Mouse (Mus musculus) intestine, embryonic 14.5 days (tissue): ENCODE measurements around the gene Nkain4. TPM values are rescaled to one million over a fixed set of nuclear protein-coding genes. Genes with fewer than 3 reads are reported as not detected.

Experiments
- ATAC-seq: fragments of 200-750 bp; cut with Nextera tagmentation; replicated peaks from 2 replicates; pipeline ENCODE4 v1.8.0; 2017; ENCODE audit warnings: low read depth, moderate number of reproducible peaks, moderate TSS enrichment, moderate library complexity; ENCODE audit not compliant: low FRiP score, low TSS enrichment
- DNase-seq: peaks from one replicate; pipeline ENCODE4 v3.0.0-alpha.2; 2018; ENCODE audit warnings: low spot score
- H3K27ac ChIP-seq: fragments of 300-500 bp; sonication (generic); 2 replicates; pipeline ENCODE4 v1.5.1; 2014; ENCODE audit warnings: low read depth, mild to moderate bottlenecking, control low read depth
- H3K27me3 ChIP-seq: fragments of 300-500 bp; sonication (generic); replicated peaks from 2 replicates; pipeline ENCODE4 v1.6.1; 2014; ENCODE audit warnings: low read length, control low read depth; ENCODE audit not compliant: control insufficient read depth, insufficient read depth
- H3K36me3 ChIP-seq: fragments of 300-500 bp; sonication (generic); 2 replicates; pipeline ENCODE4 v1.6.1; 2014; ENCODE audit warnings: low read length, control low read depth; ENCODE audit not compliant: control insufficient read depth, insufficient read depth
- H3K4me1 ChIP-seq: fragments of 300-500 bp; sonication (generic); replicated peaks from 2 replicates; pipeline ENCODE4 v1.6.1; 2014; ENCODE audit warnings: low read length, control low read depth, mixed read lengths; ENCODE audit not compliant: control insufficient read depth, insufficient read depth
- H3K4me2 ChIP-seq: fragments of 300-500 bp; sonication (generic); 2 replicates; pipeline ENCODE4 v1.6.1; 2014; ENCODE audit warnings: low read length
- H3K4me3 ChIP-seq: fragments of 300-500 bp; sonication (generic); 2 replicates; pipeline ENCODE4 v1.5.1; 2014; ENCODE audit warnings: low read depth, low read length, control low read depth, mixed read lengths
- H3K9ac ChIP-seq: fragments of 300-500 bp; sonication (generic); 2 replicates; pipeline ENCODE4 v1.6.1; 2014; ENCODE audit warnings: mild to moderate bottlenecking, low read length
- H3K9me3 ChIP-seq: fragments of 300-500 bp; sonication (generic); 2 replicates; pipeline ENCODE4 v1.6.1; 2016; ENCODE audit warnings: low read length, control low read depth; ENCODE audit not compliant: control insufficient read depth
- WGBS: fragments of 180-500 bp; shearing (Covaris S2); extraction: QIAGEN DNeasy Blood & Tissue Kit; methylation state at CpG from one replicate; pipeline ENCODE4 v1.1.7; 2014; 5-methylcytosine and 5-hydroxymethylcytosine counted together
- polyA plus RNA-seq: library from polyadenylated mRNA; unstranded; fragments of >200 nt; fragmentation: Nextera tagmentation; extraction: Ambion mirVana; gene quantifications from 2 replicates; pipeline ENCODE4 v1.2.1, GENCODE M21; 2014

Gene Nkain4
- polyA plus RNA-seq, 1 experiment from 2014 or later = 53.3 TPM

DNA sequence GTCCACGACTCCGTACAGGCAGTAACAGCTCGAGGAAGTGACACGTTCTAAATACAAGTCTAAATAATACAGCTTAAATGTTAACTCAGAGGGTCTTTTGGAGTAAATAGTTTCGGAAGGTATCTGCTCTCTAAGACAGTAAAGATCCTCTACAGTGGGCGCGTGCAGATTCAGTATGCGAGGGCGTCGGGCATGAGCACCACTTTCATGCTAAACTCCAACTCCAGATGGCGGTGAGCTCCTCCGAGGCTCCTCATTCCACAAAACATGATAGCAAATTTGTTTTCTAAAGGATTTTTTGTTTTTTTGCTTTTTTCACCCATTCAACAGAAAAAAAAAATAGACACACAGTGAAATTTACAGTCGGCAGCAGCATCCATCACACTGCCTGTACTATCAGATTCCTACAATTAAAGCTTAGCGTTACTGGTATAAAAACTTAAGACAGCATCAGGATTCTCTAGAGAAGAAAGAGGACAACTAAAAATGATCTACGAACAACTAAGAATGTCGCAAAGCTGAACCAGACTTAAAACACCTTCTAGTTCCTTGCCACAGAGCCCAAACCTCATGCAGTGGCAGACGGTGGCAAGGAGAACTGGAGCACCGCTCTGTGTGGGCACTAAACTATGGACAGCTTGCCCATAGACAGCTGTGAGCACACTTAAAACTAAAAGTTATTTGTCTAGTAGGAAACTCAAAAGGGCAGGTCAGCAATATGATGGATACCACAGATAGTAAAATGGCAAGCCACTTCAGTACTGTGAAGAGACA, 49.9 kb downstream of the Nkain4 start:
- no peaks in the 10 kb centered on the region for H3K4me1 ChIP-seq
- H3K4me2 ChIP-seq = no peak overlapping the region
- no peaks in the 10 kb centered on the region for H3K9me3 ChIP-seq
- H3K27ac ChIP-seq = no peak overlapping the region
- WGBS = 92% methylated on average over 18 of the region's 18 CpGs
- no peak overlapping the region for H3K9ac ChIP-seq
- H3K27me3 ChIP-seq = no peaks in the 10 kb centered on the region
- H3K36me3 ChIP-seq = peaks cover 47% of the 10 kb centered on the region
- H3K4me3 ChIP-seq = no peak overlapping the region
- no peak for DNase-seq
- no peak for ATAC-seq

DNA sequence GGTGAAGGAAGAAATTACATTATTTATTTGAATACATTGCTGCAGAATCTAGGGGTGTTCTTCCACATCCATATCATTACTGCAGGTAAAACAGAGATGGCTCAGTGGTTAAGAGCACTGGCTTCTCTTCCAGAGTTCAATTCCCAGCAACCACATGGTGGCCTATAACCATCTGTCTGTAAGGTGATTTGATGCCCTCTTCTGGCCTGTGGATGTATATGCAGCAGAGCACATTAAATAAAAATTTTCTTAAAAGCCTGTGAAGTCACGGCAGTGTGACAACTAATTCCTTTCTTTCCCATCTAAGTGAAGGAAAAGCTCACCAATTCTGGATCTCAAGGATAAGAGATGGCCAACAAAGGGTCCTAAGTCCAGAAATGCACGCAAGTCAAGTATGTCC, 52.4 kb downstream of the Nkain4 start:
- ATAC-seq (no peak), DNase-seq (no peak)
- Histone ChIP-seq H3K4me1 (no peaks in the 10 kb centered on the region), H3K4me2 (no peak overlapping the region), H3K9me3 (no peaks in the 10 kb centered on the region), H3K27ac (no peak overlapping the region), H3K4me3 (no peak overlapping the region), H3K9ac (no peak overlapping the region), H3K36me3 (peaks cover 26% of the 10 kb centered on the region), H3K27me3 (no peaks in the 10 kb centered on the region; the same call in 1 of the 2 replicates)
- 41% methylated on average over 2 of the region's 2 CpGs for WGBS

DNA sequence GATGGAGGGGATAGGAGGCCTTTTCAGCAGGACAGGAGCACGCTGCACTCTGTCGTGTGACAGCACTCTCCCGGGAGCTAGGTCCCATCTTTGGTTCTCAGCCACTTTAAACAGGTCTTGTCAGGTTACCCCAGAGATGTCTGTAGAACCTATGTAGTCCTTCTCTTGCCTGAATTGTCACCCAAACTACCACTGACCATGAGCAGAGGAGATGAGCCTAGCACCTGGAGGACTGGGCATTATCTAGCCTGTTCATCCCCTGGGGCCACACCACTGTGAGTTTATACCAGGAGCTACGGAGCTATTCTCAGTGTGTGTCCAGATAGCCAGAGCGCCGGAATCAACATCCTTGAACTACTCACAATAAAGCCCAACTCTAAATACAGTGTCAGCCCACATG, 56.6 kb downstream of the Nkain4 start:
- Histone ChIP-seq H3K9ac (no peak overlapping the region), H3K36me3 (no peaks in the 10 kb centered on the region), H3K4me3 (no peak overlapping the region), H3K4me1 (peaks cover 16% of the 10 kb centered on the region), H3K27me3 (peaks cover 41% of the 10 kb centered on the region), H3K4me2 (no peak overlapping the region), H3K9me3 (no peaks in the 10 kb centered on the region), H3K27ac (no peak overlapping the region)
- 85% methylated on average over 6 of the region's 6 CpGs for WGBS
- DNase-seq (no peak), ATAC-seq (no peak)

DNA sequence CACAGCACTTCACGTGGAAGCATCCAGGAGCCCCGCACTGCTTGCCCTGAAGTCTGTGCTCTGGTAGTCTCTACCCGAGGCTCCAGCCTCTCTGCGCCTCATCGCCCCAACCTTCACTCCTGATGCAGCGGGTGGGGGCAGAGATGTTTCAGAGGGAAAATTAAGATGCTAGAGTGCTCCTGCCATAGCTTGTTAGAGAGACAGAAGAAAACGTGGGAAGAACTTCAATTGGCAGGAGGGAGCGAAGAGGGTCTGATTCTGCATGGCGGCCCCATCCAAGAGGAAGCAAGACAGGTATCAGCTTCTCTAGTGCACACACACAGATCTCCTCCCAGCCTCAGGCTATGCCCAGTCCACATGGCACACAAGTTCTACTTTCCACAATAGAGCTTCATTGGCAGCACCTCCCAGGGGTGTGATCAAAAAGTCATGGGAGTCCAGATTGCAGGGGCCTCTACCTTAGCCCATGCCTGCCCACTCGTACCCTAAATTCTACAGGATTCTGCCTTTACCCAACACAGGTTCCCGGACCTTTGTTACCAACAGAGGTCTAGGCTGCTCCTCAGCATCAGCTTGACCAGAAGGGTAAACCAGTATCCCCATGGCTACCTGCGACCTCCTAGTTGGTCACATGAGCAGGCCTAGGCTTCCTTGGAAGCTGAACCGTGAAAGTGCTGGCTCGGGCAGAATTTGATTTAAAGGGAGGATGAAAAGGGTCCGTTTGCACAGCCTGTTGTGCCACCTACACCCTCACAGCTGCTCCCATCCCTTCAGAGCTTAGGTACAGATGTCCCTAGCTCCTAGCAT, 57.5 kb downstream of the Nkain4 start:
- no peak overlapping the region for H3K4me3 ChIP-seq
- H3K9ac ChIP-seq = no peak overlapping the region
- H3K4me1 ChIP-seq = peaks cover 16% of the 10 kb centered on the region
- no peak for DNase-seq
- no peak overlapping the region for H3K4me2 ChIP-seq
- H3K27me3 ChIP-seq = peaks cover 49% of the 10 kb centered on the region
- no peaks in the 10 kb centered on the region for H3K9me3 ChIP-seq
- no peak overlapping the region for H3K27ac ChIP-seq
- no peaks in the 10 kb centered on the region for H3K36me3 ChIP-seq
- no peak for ATAC-seq
- WGBS = 74% methylated on average over 15 of the region's 15 CpGs

DNA sequence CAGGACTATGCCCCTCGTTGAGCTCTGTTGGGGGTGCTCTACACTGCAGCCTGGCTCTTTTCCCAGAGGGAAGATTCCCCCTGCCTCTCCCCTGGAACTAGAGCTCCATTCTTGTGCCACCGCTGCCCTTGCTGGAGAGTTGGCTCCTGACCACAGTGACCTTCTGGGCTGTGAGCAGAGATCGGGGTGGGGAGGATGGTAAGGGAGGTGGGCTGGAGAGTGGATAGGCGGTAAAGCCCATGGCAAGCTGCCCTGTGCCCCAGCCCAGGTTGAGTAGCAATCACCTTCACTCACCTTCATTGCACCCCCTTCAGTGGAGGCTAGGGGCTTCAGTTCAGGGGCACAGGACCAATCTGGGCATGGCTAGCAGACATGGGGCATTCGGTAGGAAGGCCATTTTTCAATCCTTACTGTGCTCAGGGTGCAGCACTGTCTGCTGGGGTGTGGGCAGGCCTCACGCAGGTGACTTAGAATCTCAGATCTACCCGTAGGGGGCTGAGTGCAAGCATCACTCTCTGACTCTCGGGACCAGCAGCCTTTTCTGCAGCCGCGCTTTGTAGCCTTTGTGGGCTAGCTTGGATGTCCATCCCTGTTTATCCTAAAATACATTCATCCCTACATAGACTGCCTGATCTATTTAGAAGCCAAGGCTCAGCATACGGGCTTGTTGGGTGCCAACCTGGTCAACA, 58.5 kb downstream of the Nkain4 start:
- Histone ChIP-seq H3K27me3 (peaks cover 59% of the 10 kb centered on the region), H3K4me1 (peaks cover 16% of the 10 kb centered on the region), H3K36me3 (no peaks in the 10 kb centered on the region), H3K9ac (no peak overlapping the region), H3K27ac (no peak overlapping the region), H3K9me3 (no peaks in the 10 kb centered on the region), H3K4me3 (no peak overlapping the region), H3K4me2 (no peak overlapping the region)
- DNase-seq (no peak), ATAC-seq (no peak)
- 74% methylated on average over 11 of the region's 11 CpGs for WGBS

DNA sequence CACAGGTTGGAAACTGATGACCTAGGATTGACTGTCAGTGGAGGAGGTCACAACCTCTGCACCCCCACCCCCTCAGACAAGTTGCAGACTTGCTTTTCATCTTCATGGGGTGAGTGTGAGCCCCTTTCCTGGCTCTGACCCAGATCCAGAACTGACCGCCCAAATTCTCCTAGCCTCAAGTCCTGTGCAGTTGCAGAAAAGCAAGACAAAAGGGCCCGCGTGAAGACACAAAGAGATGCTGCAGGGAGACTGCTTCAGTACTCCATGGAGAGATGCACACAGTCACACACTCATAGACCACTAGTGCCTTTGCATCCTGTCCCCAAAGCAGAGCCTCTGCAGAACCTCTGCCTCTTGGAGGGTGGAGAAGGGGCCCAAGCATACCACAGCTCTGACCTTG, 59.2 kb downstream of the Nkain4 start:
- ATAC-seq = no peak

DNA sequence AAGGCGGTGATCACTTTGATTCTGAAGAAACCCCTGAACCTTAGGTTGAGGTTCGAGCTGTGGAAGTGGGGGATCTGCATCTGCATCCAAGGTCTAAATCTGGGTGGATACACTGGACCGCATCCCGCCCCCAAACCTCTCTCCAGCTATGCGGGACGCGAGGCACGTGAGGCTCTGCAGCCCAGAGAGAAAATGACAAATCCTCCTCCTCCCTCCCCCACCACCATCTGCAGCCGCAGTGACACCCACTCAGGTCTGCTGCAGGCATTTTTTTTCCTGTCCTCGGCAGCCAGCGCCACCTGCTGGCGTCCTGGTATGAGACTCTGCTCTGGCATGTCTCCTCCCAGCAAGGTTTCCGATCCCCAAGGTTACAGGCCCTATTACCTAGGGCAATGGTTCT, 59.8 kb downstream of the Nkain4 start:
- WGBS = 1% methylated on average over 13 of the region's 13 CpGs
- H3K9ac ChIP-seq = no peak overlapping the region
- peaks cover 72% of the 10 kb centered on the region for H3K27me3 ChIP-seq
- no peaks in the 10 kb centered on the region for H3K36me3 ChIP-seq
- H3K9me3 ChIP-seq = no peaks in the 10 kb centered on the region
- peak; percentile 55 for ATAC-seq
- H3K27ac ChIP-seq = no peak overlapping the region
- no peak overlapping the region for H3K4me3 ChIP-seq
- peak overlapping the region; percentile 63; the same call in 1 of the 2 replicates for H3K4me2 ChIP-seq
- peak; percentile 84 for DNase-seq
- H3K4me1 ChIP-seq = peaks cover 16% of the 10 kb centered on the region

More for the DNA sequence above, 59.2 kb downstream of the Nkain4 start:
- H3K4me1 ChIP-seq = peaks cover 16% of the 10 kb centered on the region
- H3K4me3 ChIP-seq = no peak overlapping the region
- no peak overlapping the region for H3K9ac ChIP-seq
- no peak overlapping the region for H3K27ac ChIP-seq
- no peaks in the 10 kb centered on the region for H3K36me3 ChIP-seq
- WGBS = 72% methylated on average over 3 of the region's 3 CpGs
- DNase-seq = no peak
- H3K9me3 ChIP-seq = no peaks in the 10 kb centered on the region
- H3K27me3 ChIP-seq = peaks cover 66% of the 10 kb centered on the region
- no peak overlapping the region for H3K4me2 ChIP-seq

DNA sequence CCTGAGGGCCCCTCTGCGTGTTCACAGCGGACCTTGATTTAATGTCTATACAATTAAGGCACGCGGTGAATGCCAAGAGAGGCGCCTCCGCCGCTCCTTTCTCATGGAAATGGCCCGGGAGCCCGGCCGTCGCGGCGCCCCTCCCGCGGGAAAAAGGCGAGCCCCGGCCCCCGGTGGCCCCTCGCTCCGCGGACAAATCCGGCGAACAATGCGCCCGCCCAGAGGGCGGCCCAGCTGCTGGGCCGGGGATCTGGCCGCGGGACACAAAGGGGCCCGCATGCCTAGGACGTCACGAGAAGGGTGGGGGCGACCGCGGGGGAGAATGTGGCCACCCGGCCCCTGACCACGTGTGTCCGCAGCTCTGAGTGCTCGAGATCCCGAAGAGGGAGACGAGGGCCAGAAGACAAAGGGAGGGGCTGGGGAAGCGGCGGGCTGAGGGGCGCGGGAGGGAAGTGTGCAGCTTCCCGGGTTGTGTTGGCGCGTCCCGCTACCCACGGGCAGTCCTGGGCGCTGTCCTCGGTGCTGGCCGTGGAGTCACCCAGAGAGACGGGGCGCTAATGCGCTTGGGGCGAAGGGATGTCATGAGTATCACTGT, 60.4 kb downstream of the Nkain4 start:
- Histone ChIP-seq H3K27ac (no peak overlapping the region), H3K9ac (no peak overlapping the region), H3K27me3 (peaks cover 78% of the 10 kb centered on the region), H3K4me3 (peak overlapping the region; percentile 42), H3K36me3 (no peaks in the 10 kb centered on the region), H3K4me1 (peaks cover 16% of the 10 kb centered on the region), H3K4me2 (peak overlapping the region; percentile 63), H3K9me3 (no peaks in the 10 kb centered on the region)
- DNase-seq (peak; percentile 83), ATAC-seq (peak; percentile 54; the same call in 1 of the 2 replicates)
- 1% methylated on average over 56 of the region's 57 CpGs for WGBS
